Comparison of ENCODE assay signal across 23 mouse cellular contexts in the genomic region with DNA sequence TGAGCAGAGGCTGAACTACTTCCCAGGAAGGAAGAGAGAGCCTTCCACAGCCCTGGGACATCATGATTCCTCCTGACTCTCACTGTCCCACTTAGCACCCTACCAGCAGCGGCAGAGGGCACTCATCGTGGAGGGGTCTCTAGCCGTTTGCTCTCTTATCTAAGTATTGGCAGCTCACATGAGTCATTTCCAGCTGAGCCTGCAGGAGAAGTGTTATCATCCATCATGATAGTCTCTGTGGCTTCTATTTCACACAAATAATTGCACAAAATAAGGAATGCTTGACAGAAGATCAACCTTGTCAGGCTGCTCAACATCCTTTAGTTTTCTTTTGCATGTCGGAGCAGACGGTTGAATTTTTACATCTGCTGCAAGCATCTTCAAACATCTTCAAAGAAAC. TPM values are rescaled to one million over a fixed set of nuclear protein-coding genes. Genes with fewer than 3 reads are reported as not detected.
A peak's percentile ranks its signal among the peaks of the same experiment; 100 is the strongest.
DNase-seq lines count a peak whose midpoint lies in the region; ATAC-seq and TF ChIP-seq lines count a peak whose summit lies in the region.
"Had no signal": no experiment of that assay in that cellular context is flagged by ENCODE, and none has a peak within 500 bp of the region (broad histone marks: within the 10 kb centered on the region; RNA-seq: fewer than 3 reads in every experiment).

No protein-coding gene starts in this region.

- H3K27ac ChIP-seq in hindbrain, embryonic 13.5 days: no peak overlapping the region
- no peak overlapping the region for H3K27ac ChIP-seq in hindbrain, embryonic 10.5 days
- no peak overlapping the region for H3K27ac ChIP-seq in stomach, embryonic 15.5 days
- H3K27ac ChIP-seq in stomach, postnatal 0 days (replicated peaks): no peak overlapping the region
- H3K27ac ChIP-seq in intestine, embryonic 16.5 days (ENCODE audit: low read length): no peak overlapping the region
- H3K27ac ChIP-seq: left cerebral cortex, adult 2 months; limb, embryonic 12.5 days; lung, embryonic 15.5 days; macrophage; midbrain, embryonic 15.5 days had no signal

- TF ChIP-seq EP300 in stomach, postnatal 0 days (optimal IDR thresholded peaks at IDR 0.05): no peak

- peaks cover 23% of the 10 kb centered on the region for H3K36me3 ChIP-seq in hindbrain, embryonic 13.5 days
- 0 out of 2 replicates have a peak, but pooled peaks cover 2% of the 10 kb centered on the region for H3K36me3 ChIP-seq in hindbrain, embryonic 10.5 days
- H3K36me3 ChIP-seq in stomach, embryonic 15.5 days: no peaks in the 10 kb centered on the region
- peaks cover 3% of the 10 kb centered on the region; the same call in 1 of the 2 replicates for H3K36me3 ChIP-seq in stomach, postnatal 0 days (ENCODE audit: control insufficient read depth, insufficient read depth, low read length)
- H3K36me3 ChIP-seq in intestine, embryonic 16.5 days (ENCODE audit: control insufficient read depth, insufficient read depth, low read length): 0 out of 2 replicates have a peak, but pooled peaks cover 6% of the 10 kb centered on the region
- H3K36me3 ChIP-seq: limb, embryonic 12.5 days; lung, embryonic 15.5 days had no signal

- WGBS in hindbrain, embryonic 13.5 days: 83% methylated on average over 5 of the region's 5 CpGs
- 83% methylated on average over 5 of the region's 5 CpGs for WGBS in hindbrain, embryonic 10.5 days
- 57% methylated on average over 5 of the region's 5 CpGs for WGBS in stomach, embryonic 15.5 days
- 62% methylated on average over 5 of the region's 5 CpGs for WGBS in stomach, postnatal 0 days
- WGBS in intestine, embryonic 16.5 days: 69% methylated on average over 5 of the region's 5 CpGs

- H3K4me3 ChIP-seq in hindbrain, embryonic 13.5 days: no peak overlapping the region
- no peak overlapping the region for H3K4me3 ChIP-seq in hindbrain, embryonic 10.5 days
- no peak overlapping the region for H3K4me3 ChIP-seq in stomach, embryonic 15.5 days (replicated peaks)
- no peak overlapping the region for H3K4me3 ChIP-seq in stomach, postnatal 0 days (ENCODE audit: low read depth, low read length)
- peak overlapping the region; percentile 74 for H3K4me3 ChIP-seq in intestine, embryonic 16.5 days (ENCODE audit: low read length)
- H3K4me3 ChIP-seq: lung, embryonic 15.5 days had no signal

- no peaks in the 10 kb centered on the region for H3K27me3 ChIP-seq in hindbrain, embryonic 13.5 days
- H3K27me3 ChIP-seq in hindbrain, embryonic 10.5 days (ENCODE audit: insufficient read depth, poor library complexity, severe bottlenecking): peaks cover 3% of the 10 kb centered on the region; the same call in 1 of the 2 replicates
- H3K27me3 ChIP-seq in stomach, embryonic 15.5 days (replicated peaks): no peaks in the 10 kb centered on the region
- no peaks in the 10 kb centered on the region for H3K27me3 ChIP-seq in stomach, postnatal 0 days (ENCODE audit: control insufficient read depth, insufficient read depth, low read length)
- H3K27me3 ChIP-seq in intestine, embryonic 16.5 days (replicated peaks; ENCODE audit: control insufficient read depth, insufficient read depth, low read length): no peaks in the 10 kb centered on the region
- H3K27me3 ChIP-seq: lung, embryonic 15.5 days; midbrain, embryonic 15.5 days had no signal

- no peak for ATAC-seq in hindbrain, embryonic 13.5 days (ENCODE audit: low FRiP score)
- ATAC-seq in stomach, embryonic 15.5 days (ENCODE audit: insufficient read depth, low FRiP score, low read depth): no peak
- ATAC-seq in stomach, postnatal 0 days (ENCODE audit: low FRiP score, low TSS enrichment): no peak
- no peak for ATAC-seq in intestine, embryonic 16.5 days
- ATAC-seq: CD4-positive, CD25-positive, alpha-beta regulatory T cell, adult 4 months; midbrain, embryonic 15.5 days had no signal

- DNase-seq in hindbrain, embryonic 10.5 days (ENCODE audit: low spot score): no peak
- DNase-seq in stomach, postnatal 0 days (ENCODE audit: low spot score): no peak
- no peak for DNase-seq in kidney, postnatal 10 days
- DNase-seq in embryo, embryonic 10.5 days (ENCODE audit: low spot score): no peak
- DNase-seq: adrenal gland, adult 8-10 months; cerebellum, adult 11-12 months; cerebellum, postnatal 25 days; gastrocnemius, postnatal 14 days; heart, postnatal 36 days; kidney, adult 18-20 months; kidney, postnatal 14 days; right cerebral cortex, postnatal 14 days; thymus, postnatal 4 days had no signal

- no peaks in the 10 kb centered on the region for H3K9me3 ChIP-seq in hindbrain, embryonic 13.5 days
- no peaks in the 10 kb centered on the region for H3K9me3 ChIP-seq in hindbrain, embryonic 10.5 days
- H3K9me3 ChIP-seq in stomach, embryonic 15.5 days: no peaks in the 10 kb centered on the region
- H3K9me3 ChIP-seq in stomach, postnatal 0 days (ENCODE audit: control insufficient read depth, low read length): no peaks in the 10 kb centered on the region
- no peaks in the 10 kb centered on the region for H3K9me3 ChIP-seq in intestine, embryonic 16.5 days (ENCODE audit: control insufficient read depth, low read length)
- H3K9me3 ChIP-seq: limb, embryonic 12.5 days; lung, embryonic 15.5 days; midbrain, embryonic 15.5 days had no signal

- no peak for TF ChIP-seq CTCF in stomach, postnatal 0 days (IDR thresholded peaks at IDR 0.05; ENCODE audit: low read depth)

- H3K4me1 ChIP-seq in hindbrain, embryonic 13.5 days (replicated peaks): peaks cover 26% of the 10 kb centered on the region
- H3K4me1 ChIP-seq in hindbrain, embryonic 10.5 days (replicated peaks): peaks cover 21% of the 10 kb centered on the region
- peaks cover 5% of the 10 kb centered on the region; the same call in 1 of the 2 replicates for H3K4me1 ChIP-seq in stomach, embryonic 15.5 days
- peaks cover 2% of the 10 kb centered on the region; the same call in 1 of the 2 replicates for H3K4me1 ChIP-seq in stomach, postnatal 0 days (replicated peaks; ENCODE audit: control insufficient read depth, insufficient read depth)
- H3K4me1 ChIP-seq in intestine, embryonic 16.5 days (ENCODE audit: control insufficient read depth, insufficient read depth, low read length): peaks cover 8% of the 10 kb centered on the region; the same call in 1 of the 2 replicates

- H3K4me2 ChIP-seq in hindbrain, embryonic 13.5 days: peak overlapping the region; percentile 64
- H3K4me2 ChIP-seq in stomach, embryonic 15.5 days: 0 out of 2 replicates have a peak overlapping the region, but pooled peaks have one; percentile 78
- H3K4me2 ChIP-seq in stomach, postnatal 0 days (replicated peaks; ENCODE audit: low read depth): no peak overlapping the region
- H3K4me2 ChIP-seq in intestine, embryonic 16.5 days (ENCODE audit: low read depth, low read length): peak overlapping the region; percentile 73

- 0 out of 2 replicates have a peak overlapping the region, but pooled peaks have one; percentile 87 for H3K9ac ChIP-seq in hindbrain, embryonic 13.5 days
- H3K9ac ChIP-seq in stomach, embryonic 15.5 days: no peak overlapping the region
- no peak overlapping the region for H3K9ac ChIP-seq in stomach, postnatal 0 days (ENCODE audit: low read length)
- peak overlapping the region; percentile 24; the same call in 1 of the 2 replicates for H3K9ac ChIP-seq in intestine, embryonic 16.5 days (ENCODE audit: low read depth, low read length)
- H3K9ac ChIP-seq: limb, embryonic 12.5 days; lung, embryonic 15.5 days had no signal

RNA-seq across cellular contexts. Expression of a gene that starts 6.9 kb away (rescaled TPM):
- polyA plus RNA-seq in hindbrain, embryonic 13.5 days (2015; fragmentation: Nextera tagmentation; extraction: Ambion mirVana): 87.9 and 92.1 TPM in 2 replicates
- 37.6 and 57.3 TPM in 2 replicates for polyA plus RNA-seq in hindbrain, embryonic 10.5 days (2016; fragmentation: Nextera tagmentation; extraction: Ambion mirVana)
- 81.9 and 94.6 TPM in 2 replicates for polyA plus RNA-seq in stomach, embryonic 15.5 days (2015; fragmentation: Nextera tagmentation; extraction: Ambion mirVana)
- polyA plus RNA-seq in stomach, postnatal 0 days (2015; fragmentation: Nextera tagmentation; extraction: Ambion mirVana): 166 and 169 TPM in 2 replicates
- polyA plus RNA-seq in intestine, embryonic 16.5 days (2015; fragmentation: Nextera tagmentation; extraction: Ambion mirVana): 237 and 261 TPM in 2 replicates

RNA-seq across cellular contexts. Expression of a gene that starts 7.0 kb away (rescaled TPM):
- polyA plus RNA-seq in hindbrain, embryonic 13.5 days (2015; fragmentation: Nextera tagmentation; extraction: Ambion mirVana): 0.38 and 0.40 TPM in 2 replicates
- polyA plus RNA-seq in hindbrain, embryonic 10.5 days (2016; fragmentation: Nextera tagmentation; extraction: Ambion mirVana): 0.26 and 0.38 TPM in 2 replicates
- 0.28 and 0.40 TPM in 2 replicates for polyA plus RNA-seq in stomach, embryonic 15.5 days (2015; fragmentation: Nextera tagmentation; extraction: Ambion mirVana)
- 0.08 and 0.16 TPM in 2 replicates for polyA plus RNA-seq in stomach, postnatal 0 days (2015; fragmentation: Nextera tagmentation; extraction: Ambion mirVana)
- polyA plus RNA-seq in intestine, embryonic 16.5 days (2015; fragmentation: Nextera tagmentation; extraction: Ambion mirVana): 0.51 and 0.64 TPM in 2 replicates

RNA-seq across cellular contexts. Expression of a gene that starts 25.8 kb away (rescaled TPM):
- 1.7 and 2.3 TPM in 2 replicates for polyA plus RNA-seq in hindbrain, embryonic 13.5 days (2015; fragmentation: Nextera tagmentation; extraction: Ambion mirVana)
- polyA plus RNA-seq in hindbrain, embryonic 10.5 days (2016; fragmentation: Nextera tagmentation; extraction: Ambion mirVana): 1.4 and 2.2 TPM in 2 replicates
- polyA plus RNA-seq in stomach, embryonic 15.5 days (2015; fragmentation: Nextera tagmentation; extraction: Ambion mirVana): 0.13 and 0.32 TPM in 2 replicates
- polyA plus RNA-seq in stomach, postnatal 0 days (2015; fragmentation: Nextera tagmentation; extraction: Ambion mirVana): 0.24 TPM in 1 of 2 replicates, not detected in the other
- not detected in 2 replicates for polyA plus RNA-seq in intestine, embryonic 16.5 days (2015; fragmentation: Nextera tagmentation; extraction: Ambion mirVana)
- polyA plus RNA-seq: CD4-positive, CD25-positive, alpha-beta regulatory T cell, adult 4 months; lung, embryonic 15.5 days; macrophage had no signal

RNA-seq across cellular contexts. Expression of a gene that starts 35.1 kb away (rescaled TPM):
- polyA plus RNA-seq in hindbrain, embryonic 13.5 days (2015; fragmentation: Nextera tagmentation; extraction: Ambion mirVana): 2.9 and 3.8 TPM in 2 replicates
- polyA plus RNA-seq in hindbrain, embryonic 10.5 days (2016; fragmentation: Nextera tagmentation; extraction: Ambion mirVana): 9.7 and 10.8 TPM in 2 replicates
- 6.2 and 8.0 TPM in 2 replicates for polyA plus RNA-seq in stomach, embryonic 15.5 days (2015; fragmentation: Nextera tagmentation; extraction: Ambion mirVana)
- polyA plus RNA-seq in stomach, postnatal 0 days (2015; fragmentation: Nextera tagmentation; extraction: Ambion mirVana): 3.0 and 3.2 TPM in 2 replicates
- polyA plus RNA-seq in intestine, embryonic 16.5 days (2015; fragmentation: Nextera tagmentation; extraction: Ambion mirVana): 19.1 and 19.9 TPM in 2 replicates

RNA-seq across cellular contexts. Expression of a gene that starts 50.5 kb away (rescaled TPM):
- not detected in 2 replicates for polyA plus RNA-seq in hindbrain, embryonic 13.5 days (2015; fragmentation: Nextera tagmentation; extraction: Ambion mirVana)
- not detected in 2 replicates for polyA plus RNA-seq in hindbrain, embryonic 10.5 days (2016; fragmentation: Nextera tagmentation; extraction: Ambion mirVana)
- polyA plus RNA-seq in stomach, embryonic 15.5 days (2015; fragmentation: Nextera tagmentation; extraction: Ambion mirVana): not detected in 2 replicates
- polyA plus RNA-seq in stomach, postnatal 0 days (2015; fragmentation: Nextera tagmentation; extraction: Ambion mirVana): 0.05 and 0.06 TPM in 2 replicates
- polyA plus RNA-seq in intestine, embryonic 16.5 days (2015; fragmentation: Nextera tagmentation; extraction: Ambion mirVana): 0.11 and 0.17 TPM in 2 replicates
- polyA plus RNA-seq: limb, embryonic 12.5 days; midbrain, embryonic 15.5 days; neural tube, embryonic 11.5 days had no signal

Comparison
In these comparisons a context has a peak if more than half of its experiments do, and no peak if none do; other contexts are left out.
1. H3K9ac ChIP-seq: peak in hindbrain, embryonic 13.5 days (single experiment) and intestine, embryonic 16.5 days (single experiment); none in stomach, embryonic 15.5 days (single experiment) and stomach, postnatal 0 days (single experiment).